Mouse (Mus musculus) lung, postnatal 0 days (tissue): ENCODE data around the gene Gna13. TPM values are rescaled to one million over a fixed set of nuclear protein-coding genes. Genes with fewer than 3 reads are reported as not detected.
A peak's percentile ranks its signal among the peaks of the same experiment; 100 is the strongest.

ENCODE experiments used
- ATAC-seq: fragments of 200-750 bp; cut with Nextera tagmentation; 2 replicates; pipeline ENCODE4 v1.8.0; 2017; ENCODE audit warnings: moderate library complexity
- DNase-seq: peaks from one replicate; pipeline ENCODE4 v3.0.0-alpha.2; 2016; ENCODE audit warnings: low spot score
- H3K27ac ChIP-seq: fragments of 300-500 bp; sonication (generic); 2 replicates; pipeline ENCODE4 v1.5.1; 2014; ENCODE audit warnings: antibody characterized with exemption, mild to moderate bottlenecking, low read length, mixed read lengths
- H3K27me3 ChIP-seq: fragments of 300-500 bp; sonication (generic); replicated peaks from 2 replicates; pipeline ENCODE4 v1.6.1; 2014; ENCODE audit warnings: low read length, mixed read lengths; ENCODE audit not compliant: insufficient read depth
- H3K36me3 ChIP-seq: fragments of 300-500 bp; sonication (generic); 2 replicates; pipeline ENCODE4 v1.6.1; 2014; ENCODE audit warnings: low read length, mixed read lengths; ENCODE audit not compliant: insufficient read depth
- H3K4me1 ChIP-seq: fragments of 300-500 bp; sonication (generic); 2 replicates; pipeline ENCODE4 v1.6.1; 2014; ENCODE audit warnings: antibody characterized with exemption, low read depth, low read length, mixed read lengths; ENCODE audit not compliant: insufficient read depth
- H3K4me2 ChIP-seq: fragments of 300-500 bp; sonication (generic); replicated peaks from 2 replicates; pipeline ENCODE4 v1.6.1; 2014; ENCODE audit warnings: low read depth, mild to moderate bottlenecking, low read length, moderate library complexity, mixed read lengths
- H3K4me3 ChIP-seq: fragments of 300-500 bp; sonication (generic); 2 replicates; pipeline ENCODE4 v1.5.1; 2014; ENCODE audit warnings: low read depth, low read length
- H3K9ac ChIP-seq: fragments of 300-500 bp; sonication (generic); replicated peaks from 2 replicates; pipeline ENCODE4 v1.6.1; 2014; ENCODE audit warnings: low read depth, mild to moderate bottlenecking
- H3K9me3 ChIP-seq: fragments of 300-500 bp; sonication (generic); 2 replicates; pipeline ENCODE4 v1.6.1; 2016; ENCODE audit warnings: low read length, mixed read lengths
- CTCF ChIP-seq: IDR thresholded peaks from 2 replicates; pipeline ENCODE4 v1.5.1; 2016; ENCODE audit warnings: antibody characterized with exemption, mild to moderate bottlenecking
- EP300 ChIP-seq: IDR thresholded peaks from 2 replicates; pipeline ENCODE4 v1.6.1; 2016; ENCODE audit warnings: antibody characterized with exemption, mild to moderate bottlenecking, control low read depth
- WGBS: fragments of 180-500 bp; shearing (Covaris S2); extraction: QIAGEN DNeasy Blood & Tissue Kit; methylation state at CpG from one replicate; pipeline ENCODE4 v1.1.7; 2014; 5-methylcytosine and 5-hydroxymethylcytosine counted together
- polyA plus RNA-seq: library from polyadenylated mRNA; unstranded; fragments of >200 nt; fragmentation: Nextera tagmentation; extraction: Ambion mirVana; gene quantifications from 2 replicates; pipeline ENCODE4 v1.2.1, GENCODE M21; 2015

Gna13 gene
- polyA plus RNA-seq, 1 experiment from 2014 or later: 69.7 TPM

DNA sequence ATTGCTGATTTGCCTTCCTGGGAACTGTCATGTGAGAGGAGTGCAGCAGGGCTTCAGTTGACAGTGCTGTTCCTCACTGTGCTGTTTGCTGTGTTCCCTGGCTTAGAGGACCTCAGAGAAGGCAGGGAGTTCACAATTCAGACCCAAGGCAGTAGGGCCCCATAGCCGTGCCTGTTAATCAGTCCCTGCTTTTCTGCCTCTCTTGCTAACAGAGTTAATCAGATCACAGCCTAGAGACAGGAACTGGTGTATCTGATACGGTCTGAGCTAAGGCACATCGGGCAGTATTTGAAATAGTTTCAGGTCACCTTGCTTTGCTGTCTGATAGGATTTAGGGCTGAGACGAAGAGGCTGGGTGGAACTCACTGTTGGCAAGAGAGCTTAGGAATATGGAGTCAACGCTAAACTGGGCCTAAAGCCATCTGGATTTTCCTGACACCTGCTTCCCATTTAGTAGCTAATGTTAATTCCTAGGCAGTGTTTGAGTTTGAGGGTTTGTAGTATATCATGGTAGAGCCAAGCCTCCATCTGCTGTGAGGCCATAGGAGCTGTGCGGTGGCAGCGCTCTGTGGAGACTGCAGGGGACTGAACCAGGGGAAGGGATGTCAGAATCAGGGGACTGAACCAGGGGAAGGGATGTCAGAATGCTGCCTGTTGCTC, 14.0 kb downstream of the Gna13 start:
- Histone ChIP-seq H3K36me3 (no peaks in the 10 kb centered on the region), H3K4me2 (no peak overlapping the region), H3K27me3 (no peaks in the 10 kb centered on the region), H3K27ac (peak overlapping the region; percentile 47), H3K4me1 (peaks cover 12% of the 10 kb centered on the region), H3K9me3 (no peaks in the 10 kb centered on the region), H3K4me3 (no peak overlapping the region), H3K9ac (no peak overlapping the region)
- 50% methylated on average over 7 of the region's 7 CpGs for whole genome bisulfite sequencing
- ATAC-seq: no peak
- TF ChIP-seq EP300: no peak
- TF ChIP-seq CTCF: no peak
- DNase-seq: no peak

DNA sequence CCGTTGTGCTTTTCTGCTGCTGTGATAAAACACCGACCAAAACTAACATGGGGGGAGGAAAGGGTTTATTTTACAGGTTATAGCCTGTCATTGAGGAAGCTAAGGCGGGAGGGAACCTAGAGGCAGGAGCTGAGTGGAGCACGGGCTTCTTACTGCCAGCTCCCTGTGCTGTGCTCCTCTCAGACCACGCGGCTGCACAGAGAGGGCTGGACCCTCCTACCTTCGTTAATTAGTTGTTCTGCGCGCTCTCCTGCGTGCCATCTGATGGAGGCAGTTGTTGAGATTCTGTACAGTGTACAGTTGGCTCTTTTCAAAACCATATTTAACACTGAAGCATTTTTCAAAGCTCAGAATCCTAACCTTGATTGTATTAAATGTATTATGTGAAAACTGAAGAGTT, 14.8 kb downstream of the Gna13 start:
- no peak for ATAC-seq

DNA sequence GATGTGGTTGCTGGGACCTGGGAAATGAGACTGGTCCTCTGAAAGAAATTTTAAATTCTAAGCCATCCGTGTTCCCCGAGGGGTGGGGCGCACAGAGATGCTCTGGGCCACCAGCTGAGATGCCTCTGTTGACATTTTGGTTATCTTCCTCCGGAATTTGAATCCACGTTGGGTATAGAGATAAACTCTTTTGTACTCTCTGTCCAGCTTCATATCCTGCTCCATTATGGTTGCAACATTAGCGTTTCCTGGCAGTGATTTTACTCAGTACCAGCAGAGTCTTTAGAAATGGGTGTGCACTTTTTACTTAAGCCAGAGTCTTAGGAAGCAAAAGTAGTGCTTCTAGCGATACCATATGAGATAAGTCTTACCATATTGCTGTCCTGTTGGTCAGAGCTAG, 15.4 kb downstream of the Gna13 start:
- H3K4me1 ChIP-seq: peaks cover 12% of the 10 kb centered on the region
- DNase-seq (peak; percentile 72), ATAC-seq (peak; percentile 71)
- H3K27ac ChIP-seq: peak overlapping the region; percentile 44; the same call in 1 of the 2 replicates
- no peak for TF ChIP-seq CTCF
- TF ChIP-seq EP300: peak; percentile 97
- H3K36me3 ChIP-seq: no peaks in the 10 kb centered on the region
- no peaks in the 10 kb centered on the region for H3K27me3 ChIP-seq
- WGBS: 42% methylated on average over 7 of the region's 7 CpGs
- H3K9ac ChIP-seq: no peak overlapping the region
- no peak overlapping the region for H3K4me3 ChIP-seq
- H3K9me3 ChIP-seq: no peaks in the 10 kb centered on the region
- H3K4me2 ChIP-seq: no peak overlapping the region

More for the DNA sequence above, 14.8 kb downstream of the Gna13 start:
- no peak for DNase-seq
- TF ChIP-seq EP300: no peak
- TF ChIP-seq CTCF: no peak
- 39% methylated on average over 10 of the region's 10 CpGs for WGBS
- no peaks in the 10 kb centered on the region for H3K9me3 ChIP-seq
- peak overlapping the region; percentile 9; the same call in 1 of the 2 replicates for H3K27ac ChIP-seq
- no peak overlapping the region for H3K9ac ChIP-seq
- H3K4me1 ChIP-seq: peaks cover 12% of the 10 kb centered on the region
- H3K4me2 ChIP-seq: no peak overlapping the region
- H3K4me3 ChIP-seq: no peak overlapping the region
- H3K27me3 ChIP-seq: no peaks in the 10 kb centered on the region
- no peaks in the 10 kb centered on the region for H3K36me3 ChIP-seq

DNA sequence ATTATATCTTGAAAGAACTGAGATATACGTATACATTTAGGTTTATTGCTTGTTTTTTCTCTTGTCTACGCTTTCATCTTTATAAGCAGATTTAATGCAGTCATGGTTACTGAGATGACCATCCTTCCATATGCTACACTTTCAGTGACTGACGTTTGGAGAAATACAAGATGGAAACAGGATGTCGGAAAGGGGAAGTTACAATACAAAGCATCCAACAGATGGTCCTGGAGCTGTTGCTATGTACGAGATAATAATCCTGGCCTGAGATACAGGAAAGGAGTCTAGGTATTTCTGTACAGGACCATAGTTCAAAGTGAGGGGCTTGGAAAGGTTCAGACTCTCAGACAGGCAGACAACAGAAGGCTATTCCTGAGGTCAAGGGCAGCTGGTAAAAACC, 18.0 kb downstream of the Gna13 start:
- no peaks in the 10 kb centered on the region for H3K27me3 ChIP-seq
- H3K27ac ChIP-seq: peak overlapping the region; percentile 20; the same call in 1 of the 2 replicates
- no peak overlapping the region for H3K4me3 ChIP-seq
- WGBS: 63% methylated on average over 5 of the region's 5 CpGs
- H3K9ac ChIP-seq: no peak overlapping the region
- H3K4me1 ChIP-seq: peaks cover 12% of the 10 kb centered on the region
- no peak for TF ChIP-seq EP300
- no peak for TF ChIP-seq CTCF
- DNase-seq: no peak
- no peaks in the 10 kb centered on the region for H3K9me3 ChIP-seq
- no peak overlapping the region for H3K4me2 ChIP-seq
- 0 out of 2 replicates have a peak, but pooled peaks have one; percentile 10 for ATAC-seq
- no peaks in the 10 kb centered on the region for H3K36me3 ChIP-seq

DNA sequence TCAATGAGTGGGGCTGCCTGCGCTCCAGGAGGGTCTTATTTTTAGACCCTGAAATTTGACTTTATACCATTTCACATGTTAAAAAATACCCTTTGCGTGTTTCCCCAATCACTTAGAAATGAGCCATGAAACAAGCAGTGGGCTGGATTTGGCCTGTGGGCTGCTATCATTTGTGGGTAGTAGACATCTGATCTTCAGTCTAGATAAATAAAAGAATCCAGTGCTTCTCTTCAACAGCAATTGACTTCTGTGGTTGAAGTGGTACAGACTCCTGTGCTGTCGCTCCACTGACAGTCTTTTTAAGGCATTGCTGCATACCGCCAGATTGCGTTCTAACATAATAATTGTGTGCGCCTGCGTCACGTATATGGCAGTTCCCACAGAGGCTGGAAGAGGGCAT, 22.7 kb downstream of the Gna13 start:
- DNase-seq (no peak), ATAC-seq (no peak)
- no peak overlapping the region for H3K4me3 ChIP-seq
- WGBS: 89% methylated on average over 8 of the region's 8 CpGs
- no peak for TF ChIP-seq CTCF
- TF ChIP-seq EP300: no peak
- no peaks in the 10 kb centered on the region for H3K36me3 ChIP-seq
- H3K9me3 ChIP-seq: no peaks in the 10 kb centered on the region
- no peak overlapping the region for H3K4me2 ChIP-seq
- H3K4me1 ChIP-seq: peaks cover 7% of the 10 kb centered on the region; the same call in 1 of the 2 replicates
- H3K27me3 ChIP-seq: no peaks in the 10 kb centered on the region
- H3K9ac ChIP-seq: no peak overlapping the region
- no peak overlapping the region for H3K27ac ChIP-seq

DNA sequence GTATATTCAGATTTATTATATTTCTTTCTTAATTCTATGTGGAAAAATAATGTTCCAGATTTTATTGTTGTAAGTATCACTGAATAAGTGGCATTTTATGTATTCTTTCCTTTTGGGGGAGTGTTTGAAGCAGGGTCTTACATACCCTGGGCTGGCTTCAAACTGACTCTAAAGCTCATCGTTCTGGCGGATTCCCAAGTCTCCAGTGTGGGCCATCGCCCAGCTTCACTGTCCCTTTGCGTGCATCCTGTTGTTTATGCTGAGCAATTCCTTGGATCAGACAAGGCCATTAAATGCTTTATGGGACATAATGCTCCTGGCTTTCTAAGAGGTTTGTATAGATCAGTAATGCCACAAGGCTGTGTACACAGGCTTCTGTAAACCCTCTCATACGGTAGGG, 26.4 kb downstream of the Gna13 start:
- H3K4me1 ChIP-seq: peaks cover 9% of the 10 kb centered on the region; the same call in 1 of the 2 replicates
- WGBS: 51% methylated on average over 5 of the region's 5 CpGs
- no peak overlapping the region for H3K27ac ChIP-seq
- no peaks in the 10 kb centered on the region for H3K36me3 ChIP-seq
- TF ChIP-seq CTCF (no peak), EP300 (no peak)
- H3K27me3 ChIP-seq: no peaks in the 10 kb centered on the region
- no peak overlapping the region for H3K4me2 ChIP-seq
- H3K4me3 ChIP-seq: no peak overlapping the region
- H3K9ac ChIP-seq: no peak overlapping the region
- DNase-seq (peak; percentile 44), ATAC-seq (peak; percentile 38; the same call in 1 of the 2 replicates)
- H3K9me3 ChIP-seq: no peaks in the 10 kb centered on the region
